Mouse (Mus musculus) neural tube, embryonic 10.5 days (tissue): ENCODE measurements around the gene Telo2.
"Not testable (repeated sequence)": the region's sequence is repeated elsewhere in the genome, so short reads cannot be mapped to it uniquely, and the experiment has no call there.

Experiments used
- DNase-seq: peaks from one replicate; pipeline ENCODE4 v3.0.0-alpha.2; 2017; ENCODE audit warnings: low spot score; ENCODE audit errors: extremely low spot score

Telo2 gene

GRCm38 (mm10) chr17:25115664-25116432 is at the start of gene Telo2:
Telo2 (minus strand) TSS chr17:25115967.
- DNase-seq: peak; percentile 92

DNA sequence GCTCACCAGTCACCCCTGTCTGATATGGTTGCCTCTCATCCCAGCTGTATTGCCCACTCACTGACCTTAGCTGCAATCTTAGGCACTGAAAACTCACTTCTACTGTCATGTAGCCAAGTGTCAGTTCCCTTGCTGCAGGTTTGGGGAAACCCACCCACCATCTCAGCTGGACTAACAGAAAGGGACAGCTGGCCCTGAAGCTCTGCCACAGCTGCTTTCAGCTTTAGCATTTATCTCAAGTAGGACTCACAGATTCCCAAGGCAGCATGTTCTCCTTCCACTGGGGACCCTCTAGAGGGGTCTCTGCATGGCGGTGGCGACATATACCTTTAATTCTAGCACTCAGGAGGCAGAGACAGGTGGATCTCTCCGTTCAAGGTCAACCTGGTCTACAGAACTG is 49.0 kb upstream of the Telo2 start:
- DNase-seq: no peak

DNA sequence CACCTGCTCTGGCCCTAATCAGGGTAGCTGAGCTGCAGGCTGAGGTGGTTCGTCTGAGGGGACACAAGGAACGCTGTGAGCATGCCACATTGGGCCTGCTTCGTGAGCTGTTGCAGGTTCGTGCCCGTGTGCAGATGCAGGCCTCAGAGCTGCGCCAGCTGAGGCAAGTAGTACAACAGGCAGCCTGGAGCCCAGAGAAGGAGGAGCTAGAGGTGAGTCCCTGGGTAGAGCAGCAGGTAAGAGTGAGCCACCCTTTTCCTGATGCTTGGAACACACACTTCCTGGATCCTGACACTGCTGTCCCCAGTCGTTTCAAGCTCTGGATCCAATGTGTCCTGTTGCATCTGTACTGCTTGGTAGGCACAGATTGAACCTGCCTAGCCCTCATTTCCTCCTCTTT is 47.6 kb upstream of the Telo2 start:
- DNase-seq: no peak

DNA sequence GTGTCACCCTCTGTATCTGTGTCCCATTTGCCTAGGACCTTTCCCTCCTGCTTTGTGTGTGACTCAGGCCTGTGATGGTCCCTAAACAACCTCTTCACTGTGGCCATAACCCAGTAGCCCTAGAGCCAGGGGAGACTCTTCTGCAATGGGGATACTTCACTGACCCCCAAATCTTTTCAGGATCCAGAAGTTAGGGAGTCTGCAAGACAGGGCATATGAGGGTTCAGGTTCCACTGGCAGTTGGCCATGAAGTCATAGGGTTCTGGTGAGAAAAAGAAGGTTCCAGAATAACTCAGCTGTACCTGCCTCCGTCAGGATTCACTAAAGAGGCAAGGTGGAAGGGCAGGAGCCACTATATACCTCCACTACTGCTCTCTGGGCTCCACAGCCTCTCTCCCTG is 46.4 kb upstream of the Telo2 start, which contains the start of gene Ccdc154:
Gene Ccdc154, plus strand, starts transcription at position 301 of the 400 bp plus-strand sequence.
- no peak for DNase-seq

DNA sequence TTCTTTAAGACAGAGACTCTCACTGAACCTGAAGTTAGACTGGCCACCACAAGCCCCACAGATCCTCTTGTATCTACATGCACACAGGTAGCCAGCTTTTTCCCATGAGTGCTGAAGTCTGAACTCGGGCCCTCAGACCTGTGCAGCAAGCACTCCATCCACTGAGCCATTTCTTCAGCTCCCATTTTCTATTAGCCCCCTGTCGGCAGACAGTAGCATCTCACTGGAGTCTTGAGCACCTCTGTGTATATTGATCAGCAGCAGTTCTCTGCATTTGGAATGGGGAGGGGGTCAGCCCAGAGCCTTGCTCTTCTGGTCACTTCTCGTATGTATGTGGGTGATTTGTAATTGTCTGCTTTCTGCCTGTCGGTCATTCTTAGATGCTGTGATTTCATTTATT is 24.2 kb upstream of the Telo2 start:
- DNase-seq: no peak

DNA sequence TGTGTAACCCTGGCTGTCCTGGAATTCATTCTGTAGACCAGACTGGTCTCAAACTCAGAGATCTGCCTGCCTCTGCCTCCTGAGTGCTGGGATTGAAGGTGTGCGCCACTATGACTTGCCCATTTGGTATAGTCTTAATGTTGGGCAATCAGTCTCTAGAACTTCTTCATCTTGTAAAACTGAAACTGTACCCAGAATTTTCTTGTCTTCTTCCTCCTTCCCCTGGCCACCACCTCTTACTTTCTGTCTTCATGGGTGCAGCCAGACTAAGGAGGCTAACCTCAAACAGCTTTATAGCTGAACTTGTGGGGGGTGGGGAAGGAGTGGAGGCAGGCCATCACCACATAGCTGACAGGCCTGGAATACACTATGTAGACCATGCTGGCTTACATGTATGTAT is 23.0 kb upstream of the Telo2 start:
- no peak for DNase-seq

- DNase-seq: no peak
Measured at GRCm38 (mm10) chr17:25135622-25136021, 19.9 kb upstream of the Telo2 start.

GRCm38 (mm10) chr17:25133275-25133698 is 17.5 kb upstream of the Telo2 start, which contains the start of gene Clcn7:
Clcn7 (plus strand) TSS chr17:25133391.
- peak; percentile 92 for DNase-seq

GRCm38 (mm10) chr17:25130060-25130459 is 14.3 kb upstream of the Telo2 start:
- DNase-seq: no peak

GRCm38 (mm10) chr17:25127681-25128080 is 11.9 kb upstream of the Telo2 start:
- DNase-seq: no peak

DNA sequence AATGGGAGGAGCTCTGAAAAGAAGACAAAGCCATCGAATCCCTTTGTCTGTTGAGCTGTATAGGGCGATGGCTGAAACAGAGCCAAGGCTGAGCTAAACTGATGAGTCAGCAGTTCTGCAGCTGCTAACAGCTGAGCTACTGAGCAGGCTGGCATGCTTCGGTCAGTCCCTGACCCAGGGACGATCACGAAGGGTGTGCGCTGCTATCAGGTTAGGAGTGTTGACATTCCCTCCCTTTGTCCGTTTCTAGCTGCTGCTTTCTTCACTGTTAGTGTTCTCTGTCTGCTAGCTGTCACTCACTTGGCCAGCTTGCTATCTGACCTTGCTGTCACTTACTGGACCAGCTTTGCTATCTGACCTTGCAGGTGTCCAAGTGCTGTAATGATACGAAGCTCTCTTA is 11.3 kb upstream of the Telo2 start:
- no peak for DNase-seq

GRCm38 (mm10) chr17:25125442-25126060 is 9.8 kb upstream of the Telo2 start:
- DNase-seq: not testable (repeated sequence)

DNA sequence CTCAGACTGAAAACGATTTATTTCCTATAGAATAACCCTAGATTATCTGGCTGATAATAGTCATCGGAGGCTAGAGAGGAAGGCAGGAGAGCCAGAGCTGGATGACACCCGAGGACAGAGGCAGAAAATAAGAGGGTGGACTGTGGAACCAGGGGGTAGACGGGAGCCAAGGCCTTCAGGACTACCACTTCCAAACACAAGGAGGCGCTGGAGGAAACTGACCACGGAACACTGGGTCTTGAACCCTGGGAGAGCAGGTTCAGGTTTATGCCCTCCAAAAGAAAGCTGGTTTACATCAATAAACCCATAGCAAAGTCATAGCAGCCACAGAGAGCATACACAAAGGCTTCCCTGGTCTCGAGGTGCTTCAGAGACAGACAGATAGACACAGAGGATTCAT is 8.2 kb upstream of the Telo2 start:
- no peak for DNase-seq

- no peak for DNase-seq
Measured at GRCm38 (mm10) chr17:25120406-25120805, 4.6 kb upstream of the Telo2 start, which contains the start of gene Ptx4. Ptx4 (plus strand) TSS chr17:25120760.

GRCm38 (mm10) chr17:25117263-25117662 is 1.5 kb upstream of the Telo2 start:
- DNase-seq: no peak

DNA sequence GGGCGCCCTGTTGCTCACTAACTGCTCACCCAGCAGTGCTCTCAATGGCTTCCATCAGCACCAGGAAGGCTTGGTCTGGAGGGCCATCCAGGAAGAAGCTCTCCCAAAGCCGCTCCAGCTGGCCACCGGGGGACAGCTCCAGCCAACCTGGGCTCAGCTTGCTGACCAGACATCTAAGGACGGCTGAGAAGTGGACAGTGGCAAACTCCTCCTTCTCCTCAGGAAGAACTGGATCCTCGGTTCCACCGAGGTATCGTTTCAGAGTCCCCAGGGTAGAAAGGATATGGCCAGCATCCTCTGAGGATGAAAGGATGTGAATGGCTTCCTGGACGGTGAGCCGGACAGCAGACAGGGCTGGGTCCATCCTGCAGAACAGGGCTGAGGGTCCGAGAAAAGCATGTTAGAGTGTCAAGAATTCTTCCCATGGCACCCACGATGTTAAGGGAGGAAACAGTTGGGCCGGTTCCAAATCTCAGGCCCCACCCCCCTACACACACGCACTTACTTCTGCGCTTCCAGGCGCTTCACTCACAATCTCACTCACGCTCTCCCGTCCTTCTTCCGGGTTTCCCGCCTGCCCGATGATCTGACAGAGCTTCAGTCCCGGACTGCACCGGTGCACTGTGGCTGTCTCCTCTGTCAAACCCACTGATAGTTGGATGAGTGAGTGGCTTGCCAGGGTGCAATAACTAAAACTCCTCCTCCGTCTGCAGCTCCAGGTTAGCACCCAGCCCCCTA is 690 bp downstream of the Telo2 start:
- peak; percentile 30 for DNase-seq

- no peak for DNase-seq
Measured at GRCm38 (mm10) chr17:25112423-25112810, 3.4 kb downstream of the Telo2 start.

DNA sequence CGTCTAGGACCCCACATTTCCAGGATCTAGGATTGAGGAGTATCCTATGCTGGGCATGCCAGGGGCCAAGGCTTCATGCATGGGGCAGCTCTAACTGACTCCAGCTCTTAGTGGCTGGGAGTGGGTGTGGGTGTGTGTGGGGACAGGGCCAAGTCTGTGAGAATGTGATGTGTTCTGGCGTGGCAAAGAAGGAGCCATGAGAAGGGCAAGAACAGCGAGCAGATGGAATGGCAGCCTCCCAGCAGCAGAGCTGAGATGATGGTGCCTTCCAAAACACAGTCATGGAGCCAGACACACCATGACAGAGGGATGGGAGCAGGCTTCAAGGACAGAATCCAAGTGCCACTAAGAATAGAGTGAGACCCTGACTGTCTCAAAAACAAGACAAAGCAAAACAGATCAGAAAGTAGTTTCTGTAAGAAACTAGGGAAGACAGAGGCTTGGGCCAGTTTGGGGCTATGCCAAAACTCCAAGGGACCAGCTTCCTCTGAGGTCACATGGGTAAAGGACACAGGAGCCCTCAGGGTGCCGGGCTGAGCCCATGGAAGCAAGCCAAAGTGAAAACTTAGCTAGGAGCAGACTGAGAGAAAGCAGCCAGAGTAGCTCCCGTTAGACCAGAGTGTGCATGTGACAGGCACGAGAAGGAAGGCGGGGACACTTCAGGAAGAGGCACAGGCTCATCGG is 3.9 kb downstream of the Telo2 start:
- DNase-seq: no peak

GRCm38 (mm10) chr17:25111220-25111619 is 4.5 kb downstream of the Telo2 start:
- no peak for DNase-seq

DNA sequence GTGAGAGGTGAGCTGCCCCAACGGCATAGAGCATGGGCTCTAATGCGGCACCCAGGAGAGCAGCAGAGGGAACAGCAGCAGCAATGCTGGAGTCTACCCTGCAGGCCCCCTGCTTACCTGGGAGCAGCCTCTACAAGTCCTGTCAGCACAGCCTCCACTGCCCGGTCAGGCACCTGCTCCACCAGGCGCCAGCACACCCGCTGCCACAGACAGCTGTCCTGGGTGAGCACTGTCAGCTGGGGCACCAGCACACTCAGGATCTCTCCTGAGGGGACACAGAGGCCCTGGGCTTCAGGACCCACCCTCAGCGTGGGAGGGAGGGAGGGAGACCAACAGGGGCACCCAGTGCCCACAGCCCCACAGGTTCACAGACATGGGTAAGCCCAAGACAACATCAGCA is 5.2 kb downstream of the Telo2 start:
- no peak for DNase-seq

DNA sequence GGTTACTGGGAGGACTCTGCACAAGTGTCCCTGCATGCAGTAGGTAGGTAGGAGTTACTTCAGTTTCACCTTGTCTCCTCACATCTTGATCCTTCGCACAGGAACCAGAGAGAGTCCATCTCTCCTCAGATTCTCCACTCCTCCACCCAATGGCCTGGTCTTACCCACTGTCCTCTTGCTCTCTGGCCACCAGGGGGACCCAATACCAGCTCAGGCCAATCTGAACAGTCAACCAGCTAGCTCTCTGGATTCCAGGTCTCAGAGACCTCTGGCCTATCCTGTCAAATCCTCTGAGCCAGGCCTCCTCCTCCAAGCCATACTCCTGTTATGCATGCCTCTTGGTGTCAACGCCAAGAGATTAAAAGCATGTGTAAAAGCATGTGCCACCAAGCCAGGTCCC is 6.2 kb downstream of the Telo2 start:
- DNase-seq: peak; percentile 35

GRCm38 (mm10) chr17:25107786-25108185 is 8.0 kb downstream of the Telo2 start:
- DNase-seq: no peak
